Mouse (Mus musculus) erythroblast, embryonic 14.5 days (primary cell): ENCODE measurements around the gene Csf3r.

ENCODE experiments used
- GATA1 ChIP-seq: IDR thresholded peaks from 2 replicates; pipeline ENCODE4 v1.6.1; 2012; ENCODE audit warnings: low read length, inconsistent platforms, mixed read lengths
- TAL1 ChIP-seq: IDR thresholded peaks from 3 replicates; pipeline ENCODE4 v1.6.1; 2012; ENCODE audit warnings: low read length, inconsistent platforms, mixed read lengths

- TF ChIP-seq GATA1 (no peak), TAL1 (no peak)
Observed at GRCm38 (mm10) chr4:126030705-126031104, 6.4 kb downstream of the Csf3r start.
